Mouse (Mus musculus) myocyte (in vitro differentiated cells): ENCODE measurements around the gene Tpm3. TPM values are rescaled to one million over a fixed set of nuclear protein-coding genes. Genes with fewer than 3 reads are reported as not detected.

Experiments
- H3K27me3 ChIP-seq: one replicate; pipeline ENCODE4 v1.6.1; 2011; ENCODE audit not compliant: control insufficient read depth, insufficient read depth, insufficient read length
- H3K36me3 ChIP-seq: one replicate; pipeline ENCODE4 v1.6.1; 2011; ENCODE audit not compliant: control insufficient read depth, insufficient read depth
- H3K4me2 ChIP-seq: one replicate; pipeline ENCODE4 v1.6.1; 2011; ENCODE audit warnings: low read depth, control low read depth
- H3K4me3 ChIP-seq: one replicate; pipeline ENCODE4 v1.5.1; 2011; ENCODE audit warnings: mild to moderate bottlenecking, control low read depth, moderate library complexity
- H3K79me2 ChIP-seq: one replicate; pipeline ENCODE4 v1.6.1; 2011; ENCODE audit not compliant: control insufficient read depth, insufficient read depth
- H3ac ChIP-seq: one replicate; pipeline ENCODE4 v1.6.1; 2011; ENCODE audit not compliant: control insufficient read depth, insufficient read length
- CEBPB ChIP-seq: IDR thresholded peaks from 2 replicates; pipeline ENCODE4 v1.6.1; 2011; ENCODE audit warnings: mild to moderate bottlenecking, moderate library complexity; ENCODE audit not compliant: poor library complexity, insufficient read depth, severe bottlenecking
- E2F4 ChIP-seq: IDR thresholded peaks from one replicate; pipeline ENCODE4 v1.6.1; 2011; ENCODE audit warnings: mild to moderate bottlenecking, control low read depth, moderate library complexity; ENCODE audit not compliant: insufficient read depth
- MAX ChIP-seq: IDR thresholded peaks from one replicate; pipeline ENCODE4 v1.6.1; 2011; ENCODE audit warnings: low read depth, mild to moderate bottlenecking, control low read depth
- MYOD1 ChIP-seq, 3 experiments: IDR thresholded peaks; one replicate each; pipeline ENCODE4 v1.6.1; 2011; ENCODE audit warnings: control low read depth in 2 of 3, low read depth in 2 of 3, mild to moderate bottlenecking in 2 of 3, moderate library complexity in 1 of 3; ENCODE audit not compliant: insufficient read length in 2 of 3, control insufficient read depth in 1 of 3
- MYOG ChIP-seq, 3 experiments: IDR thresholded peaks; one replicate each; pipeline ENCODE4 v1.6.1; 2011; ENCODE audit warnings: control low read depth in 2 of 3, low read depth in 2 of 3, mild to moderate bottlenecking in 2 of 3; ENCODE audit not compliant: insufficient read length in 2 of 3, control insufficient read depth in 1 of 3, insufficient read depth in 1 of 3
- POLR2A ChIP-seq: IDR thresholded peaks from one replicate; pipeline ENCODE4 v1.6.1; 2011; ENCODE audit warnings: low read depth, mild to moderate bottlenecking, control low read depth, moderate library complexity; ENCODE audit not compliant: insufficient read length
- POLR2AphosphoS2 ChIP-seq: IDR thresholded peaks from one replicate; pipeline ENCODE4 v1.6.1; 2011; ENCODE audit warnings: low read depth, control low read depth; ENCODE audit not compliant: insufficient read length
- REST ChIP-seq: IDR thresholded peaks from one replicate; pipeline ENCODE4 v1.6.1; 2011; ENCODE audit warnings: mild to moderate bottlenecking, control low read depth, moderate library complexity; ENCODE audit not compliant: insufficient read depth, insufficient read length
- SRF ChIP-seq: IDR thresholded peaks from one replicate; pipeline ENCODE4 v1.6.1; 2011; ENCODE audit warnings: low read depth; ENCODE audit not compliant: control insufficient read depth, insufficient read length
- TCF12 ChIP-seq: IDR thresholded peaks from one replicate; pipeline ENCODE4 v1.6.1; 2011; ENCODE audit warnings: mild to moderate bottlenecking, control low read depth; ENCODE audit not compliant: poor library complexity, insufficient read depth, severe bottlenecking
- TCF3 ChIP-seq: IDR thresholded peaks from one replicate; pipeline ENCODE4 v1.6.1; 2011; ENCODE audit warnings: low read depth, control low read depth; ENCODE audit not compliant: insufficient read length
- USF1 ChIP-seq: IDR thresholded peaks from one replicate; pipeline ENCODE4 v1.6.1; 2011; ENCODE audit warnings: low read depth, mild to moderate bottlenecking, control low read depth, moderate library complexity
- polyA plus RNA-seq: library from polyadenylated mRNA; unstranded; fragments of >200 nt; fragmentation: generic; extraction: Trizol; gene quantifications from one replicate; pipeline ENCODE4 v1.2.1, GENCODE M21; 2012; ENCODE audit warnings: missing spikeins

Tpm3 gene
- polyA plus RNA-seq, 1 experiment: 290 TPM

DNA sequence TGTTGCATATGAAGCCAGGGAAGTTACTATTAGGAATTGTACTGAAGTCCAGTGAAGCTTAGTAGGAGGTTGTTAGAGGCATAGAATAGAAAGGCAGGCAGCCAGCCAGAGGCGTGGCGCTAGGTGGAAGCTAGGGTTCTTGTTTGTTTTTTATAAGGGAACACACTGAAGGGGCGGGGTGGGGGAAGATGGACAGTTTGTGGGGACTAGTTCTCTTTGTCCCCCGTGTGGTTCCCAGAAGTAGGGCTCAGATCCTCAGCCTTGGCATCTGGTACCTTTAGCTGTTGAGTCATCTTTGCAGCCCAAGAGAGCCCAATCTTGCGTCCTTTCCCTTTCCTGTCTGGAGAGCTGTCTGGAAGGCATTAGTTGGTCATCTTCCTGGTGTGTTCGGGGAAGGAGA lies 12.8 kb downstream of the Tpm3 start:
- H3K27me3 ChIP-seq: no peaks in the 10 kb centered on the region
- peaks cover 32% of the 10 kb centered on the region for H3K36me3 ChIP-seq
- H3K79me2 ChIP-seq: peaks cover 70% of the 10 kb centered on the region
- H3K4me3 ChIP-seq: no peak overlapping the region
- no peak for TF ChIP-seq TCF3
- TF ChIP-seq USF1: no peak
- TF ChIP-seq TCF12: no peak
- no peak for TF ChIP-seq MYOG (IDR thresholded peaks at IDR 0.05; ENCODE audit: control insufficient read depth in 1 of 3, insufficient read depth in 1 of 3, insufficient read length in 2 of 3, low read depth in 2 of 3)
- TF ChIP-seq CEBPB: no peak
- TF ChIP-seq POLR2A: no peak
- no peak for TF ChIP-seq REST
- TF ChIP-seq MAX: no peak
- no peak for TF ChIP-seq MYOD1 (IDR thresholded peaks at IDR 0.05; ENCODE audit: control insufficient read depth in 1 of 3, insufficient read length in 2 of 3, low read depth in 2 of 3)
- TF ChIP-seq SRF: no peak
- TF ChIP-seq E2F4: no peak
- peak overlapping the region; percentile 8 for H3K4me2 ChIP-seq
- H3ac ChIP-seq: no peak overlapping the region

DNA sequence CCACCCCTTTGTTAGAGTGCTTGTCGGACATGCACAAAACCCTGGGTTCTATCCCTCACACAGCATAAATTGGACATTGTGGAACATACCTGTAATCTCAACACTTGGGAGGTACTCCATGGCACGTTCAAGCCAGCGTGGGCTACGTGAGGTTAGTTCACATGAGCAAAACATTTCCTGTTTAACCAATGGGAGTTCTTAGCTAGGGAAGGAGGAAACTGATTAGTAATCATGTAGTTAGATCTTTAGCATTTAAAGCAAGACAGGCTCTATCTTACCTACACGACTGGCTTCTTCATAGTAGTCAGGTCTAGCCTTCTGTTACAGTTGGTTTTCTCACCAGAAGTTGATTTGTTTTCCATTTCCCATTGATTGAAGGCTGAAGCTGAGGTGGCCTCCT lies 13.6 kb downstream of the Tpm3 start:
- no peak overlapping the region for H3ac ChIP-seq
- peaks cover 40% of the 10 kb centered on the region for H3K36me3 ChIP-seq
- TF ChIP-seq TCF3: no peak
- no peak for TF ChIP-seq E2F4
- H3K4me3 ChIP-seq: no peak overlapping the region
- no peak overlapping the region for H3K4me2 ChIP-seq
- H3K79me2 ChIP-seq: peaks cover 62% of the 10 kb centered on the region
- no peaks in the 10 kb centered on the region for H3K27me3 ChIP-seq

DNA sequence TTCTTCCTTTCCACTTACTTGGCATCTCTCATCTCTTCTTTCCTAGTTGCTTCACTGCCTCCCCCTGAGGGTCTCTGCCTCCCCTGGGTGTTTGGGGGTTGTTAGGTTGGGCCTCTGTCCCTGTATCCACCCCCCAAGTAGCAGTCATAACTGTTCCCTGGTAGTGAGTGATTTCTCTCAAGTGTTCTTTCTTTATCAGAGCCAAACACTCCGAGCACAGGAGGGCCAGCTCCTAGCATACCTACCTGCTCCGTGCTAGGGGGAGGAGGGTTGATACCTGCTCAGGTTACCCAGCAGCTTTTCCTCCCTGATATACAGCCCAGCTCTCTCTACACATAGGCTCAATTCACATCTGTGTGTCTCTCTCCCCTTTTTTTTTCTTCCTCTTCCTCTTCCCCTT lies 16.2 kb downstream of the Tpm3 start:
- no peak overlapping the region for H3ac ChIP-seq
- H3K27me3 ChIP-seq: no peaks in the 10 kb centered on the region
- H3K36me3 ChIP-seq: peaks cover 64% of the 10 kb centered on the region
- no peak overlapping the region for H3K4me2 ChIP-seq
- peaks cover 37% of the 10 kb centered on the region for H3K79me2 ChIP-seq
- H3K4me3 ChIP-seq: no peak overlapping the region
- no peak for TF ChIP-seq SRF
- TF ChIP-seq E2F4: no peak
- no peak for TF ChIP-seq USF1
- TF ChIP-seq TCF12: no peak
- no peak for TF ChIP-seq MYOG (IDR thresholded peaks at IDR 0.05; ENCODE audit: control insufficient read depth in 1 of 3, insufficient read depth in 1 of 3, insufficient read length in 2 of 3, low read depth in 2 of 3)
- no peak for TF ChIP-seq POLR2A
- TF ChIP-seq MAX: no peak
- TF ChIP-seq CEBPB: no peak
- TF ChIP-seq POLR2AphosphoS2: no peak
- TF ChIP-seq TCF3: no peak

DNA sequence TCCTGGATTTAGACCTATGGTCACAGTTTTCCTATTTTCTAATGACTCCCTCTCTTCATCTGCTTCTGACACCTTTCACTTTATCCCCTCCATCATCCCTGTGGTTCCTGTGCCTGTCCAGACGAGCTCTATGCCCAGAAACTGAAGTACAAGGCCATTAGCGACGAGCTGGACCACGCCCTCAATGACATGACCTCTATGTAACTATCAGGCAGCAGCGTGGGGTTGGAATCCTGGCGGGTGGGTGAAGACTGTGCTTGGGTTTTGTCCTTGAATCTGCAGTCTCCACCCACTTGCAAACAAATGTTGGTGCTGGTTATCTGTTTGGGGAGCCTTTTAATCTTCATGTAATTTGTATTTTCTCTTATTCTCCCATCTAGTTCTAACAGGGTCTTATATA lies 18.4 kb downstream of the Tpm3 start:
- Histone ChIP-seq H3K27me3 (no peaks in the 10 kb centered on the region), H3K4me3 (no peak overlapping the region)
- TF ChIP-seq TCF12 (no peak), MYOG (IDR thresholded peaks at IDR 0.05; ENCODE audit: control insufficient read depth in 1 of 3, insufficient read depth in 1 of 3, insufficient read length in 2 of 3, low read depth in 2 of 3) (no peak), CEBPB (no peak), MAX (no peak), REST (no peak)

DNA sequence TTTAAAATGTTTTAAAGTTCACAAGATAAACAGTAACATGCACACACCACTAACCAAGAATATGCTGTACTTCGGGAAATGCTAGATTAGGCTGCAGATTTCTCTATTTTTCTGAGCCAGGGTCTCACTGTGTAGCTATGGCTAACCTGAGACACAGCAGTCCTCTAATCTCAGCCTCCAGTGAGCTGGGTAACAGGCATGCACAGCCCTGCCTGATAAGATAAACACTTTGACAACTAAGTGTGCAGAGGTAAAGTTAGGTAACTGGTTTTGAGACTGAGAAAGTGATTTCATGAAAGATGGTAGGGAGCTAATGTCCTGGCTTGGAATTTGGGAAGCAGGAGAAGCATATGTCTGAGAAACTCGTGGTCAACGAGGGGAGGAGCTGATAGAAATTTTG lies 22.0 kb downstream of the Tpm3 start:
- no peak overlapping the region for H3K4me3 ChIP-seq
- no peak for TF ChIP-seq TCF3
- TF ChIP-seq REST: no peak
- no peak for TF ChIP-seq USF1
- no peak for TF ChIP-seq MYOG (IDR thresholded peaks at IDR 0.05; ENCODE audit: control insufficient read depth in 1 of 3, insufficient read depth in 1 of 3, insufficient read length in 2 of 3, low read depth in 2 of 3)
- no peaks in the 10 kb centered on the region for H3K27me3 ChIP-seq

More for the DNA sequence above, 18.4 kb downstream of the Tpm3 start:
- no peak overlapping the region for H3ac ChIP-seq
- H3K79me2 ChIP-seq: peaks cover 14% of the 10 kb centered on the region
- no peak overlapping the region for H3K4me2 ChIP-seq
- H3K36me3 ChIP-seq: peaks cover 74% of the 10 kb centered on the region

DNA sequence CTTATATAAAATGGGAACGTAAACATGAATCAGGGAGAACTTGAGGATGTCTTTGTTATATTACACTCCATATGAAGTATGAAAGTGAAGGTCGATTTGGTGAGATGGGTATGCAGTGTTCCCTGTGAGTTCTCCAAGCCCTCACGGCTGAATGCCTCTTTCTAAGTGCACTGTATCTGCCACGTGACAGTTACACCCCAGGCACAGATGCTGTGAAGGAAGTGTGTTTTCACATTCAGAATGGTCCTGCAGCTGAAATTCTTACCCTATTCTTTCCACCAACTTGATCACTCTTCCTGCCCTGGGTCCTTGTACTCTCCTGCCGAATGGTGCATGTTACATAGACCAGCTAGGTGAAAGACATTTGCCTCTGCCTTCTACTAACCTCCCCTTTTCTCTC lies 25.5 kb downstream of the Tpm3 start:
- TF ChIP-seq POLR2AphosphoS2 (peak; percentile 40), SRF (no peak)
- H3ac ChIP-seq: no peak overlapping the region
- H3K27me3 ChIP-seq: no peaks in the 10 kb centered on the region
- H3K4me3 ChIP-seq: no peak overlapping the region
- no peak overlapping the region for H3K4me2 ChIP-seq
- H3K36me3 ChIP-seq: peaks cover 20% of the 10 kb centered on the region
- H3K79me2 ChIP-seq: no peaks in the 10 kb centered on the region

More for the DNA sequence above, 22.0 kb downstream of the Tpm3 start:
- no peaks in the 10 kb centered on the region for H3K79me2 ChIP-seq
- no peak overlapping the region for H3K4me2 ChIP-seq
- peaks cover 54% of the 10 kb centered on the region for H3K36me3 ChIP-seq
- no peak overlapping the region for H3ac ChIP-seq
